Mouse (Mus musculus) forebrain, embryonic 10.5 days (tissue): Measurements from ENCODE around the gene Gm28374. TPM values are rescaled to one million over a fixed set of nuclear protein-coding genes. Genes with fewer than 3 reads are reported as not detected.

Experiments used
- DNase-seq: peaks from one replicate; pipeline ENCODE4 v3.0.0-alpha.2; 2017; ENCODE audit warnings: low spot score; ENCODE audit errors: extremely low spot score
- H3K27ac ChIP-seq: fragments of 300-500 bp; sonication (generic); 2 replicates; pipeline ENCODE4 v1.5.1; 2016; ENCODE audit warnings: mild to moderate bottlenecking
- H3K27me3 ChIP-seq: fragments of 300-500 bp; sonication (generic); 2 replicates; pipeline ENCODE4 v1.6.1; 2016; ENCODE audit warnings: mild to moderate bottlenecking; ENCODE audit not compliant: poor library complexity, severe bottlenecking
- H3K36me3 ChIP-seq: fragments of 300-500 bp; sonication (generic); replicated peaks from 2 replicates; pipeline ENCODE4 v1.6.1; 2016; ENCODE audit warnings: mild to moderate bottlenecking, moderate library complexity
- H3K4me1 ChIP-seq: fragments of 300-500 bp; sonication (generic); 2 replicates; pipeline ENCODE4 v1.6.1; 2016
- H3K4me3 ChIP-seq: fragments of 300-500 bp; sonication (generic); 2 replicates; pipeline ENCODE4 v1.5.1; 2016; ENCODE audit warnings: mild to moderate bottlenecking, moderate library complexity
- H3K9me3 ChIP-seq: fragments of 300-500 bp; sonication (generic); 2 replicates; pipeline ENCODE4 v1.6.1; 2016; ENCODE audit warnings: mild to moderate bottlenecking, moderate library complexity
- WGBS: fragments of 180-500 bp; shearing (Covaris S2); methylation state at CpG from one replicate; pipeline ENCODE4 v1.1.7; 2016; 5-methylcytosine and 5-hydroxymethylcytosine counted together
- polyA plus RNA-seq: library from polyadenylated mRNA; unstranded; fragments of >200 nt; fragmentation: Nextera tagmentation; extraction: Ambion mirVana; gene quantifications from 2 replicates; pipeline ENCODE4 v1.2.1, GENCODE M21; 2016

Gm28374 gene
- polyA plus RNA-seq, 1 experiment from 2014 or later = 3.1 TPM

DNA sequence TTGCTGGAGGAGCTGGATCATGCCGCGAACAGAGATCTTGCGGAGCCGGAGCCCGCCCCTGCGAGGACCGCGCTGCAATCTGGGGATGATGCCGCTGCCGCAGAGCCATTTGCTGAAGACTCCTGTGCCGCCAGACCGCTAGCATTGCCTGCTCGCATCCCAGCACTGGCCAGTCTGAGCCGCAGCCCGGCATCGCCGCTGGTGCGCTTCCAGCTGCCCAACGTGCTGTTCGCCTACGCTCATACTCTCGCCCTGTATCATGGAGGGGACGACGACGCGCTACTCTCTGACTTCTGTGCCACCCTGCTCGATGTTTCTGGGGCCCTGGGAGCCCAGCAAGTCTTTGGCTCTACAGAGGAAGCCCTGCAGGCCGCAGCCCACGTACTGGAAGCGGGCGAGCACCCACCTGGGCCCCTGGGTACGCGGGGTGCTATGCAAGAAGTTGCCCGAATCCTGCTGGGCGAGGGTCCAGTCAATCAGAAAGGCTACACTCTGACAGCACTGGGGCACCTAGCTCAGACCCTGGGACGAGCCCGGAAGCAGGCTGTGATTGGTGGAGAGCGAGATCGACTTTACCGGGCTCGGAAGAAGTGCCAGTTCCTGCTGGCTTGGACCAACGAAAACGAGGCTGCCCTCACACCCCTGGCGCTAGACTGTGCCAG lies 20.3 kb downstream of the Gm28374 start:
- 4% methylated on average over 44 of the region's 44 CpGs for WGBS
- H3K27me3 ChIP-seq = no peaks in the 10 kb centered on the region
- peaks cover 54% of the 10 kb centered on the region for H3K4me1 ChIP-seq
- peak; percentile 50 for DNase-seq
- peak overlapping the region; percentile 70 for H3K4me3 ChIP-seq
- peaks cover 37% of the 10 kb centered on the region for H3K36me3 ChIP-seq
- H3K9me3 ChIP-seq = no peaks in the 10 kb centered on the region
- H3K27ac ChIP-seq = peak overlapping the region; percentile 92

GRCm38 (mm10) chr19:6061021-6061533 lies 21.0 kb downstream of the Gm28374 start, which contains the start of gene Znhit2:
Znhit2 (plus strand) TSS chr19:6061192.
- Histone ChIP-seq H3K4me1 (peaks cover 54% of the 10 kb centered on the region), H3K27ac (peak within 1 kb of the TSS; percentile 92), H3K27me3 (no peaks in the 10 kb centered on the region), H3K36me3 (peaks cover 40% of the 10 kb centered on the region), H3K9me3 (no peaks in the 10 kb centered on the region), H3K4me3 (peak within 1 kb of the TSS; percentile 70)
- WGBS = under 1% methylated on average over 58 of the region's 58 CpGs
- peak; percentile 94 for DNase-seq

DNA sequence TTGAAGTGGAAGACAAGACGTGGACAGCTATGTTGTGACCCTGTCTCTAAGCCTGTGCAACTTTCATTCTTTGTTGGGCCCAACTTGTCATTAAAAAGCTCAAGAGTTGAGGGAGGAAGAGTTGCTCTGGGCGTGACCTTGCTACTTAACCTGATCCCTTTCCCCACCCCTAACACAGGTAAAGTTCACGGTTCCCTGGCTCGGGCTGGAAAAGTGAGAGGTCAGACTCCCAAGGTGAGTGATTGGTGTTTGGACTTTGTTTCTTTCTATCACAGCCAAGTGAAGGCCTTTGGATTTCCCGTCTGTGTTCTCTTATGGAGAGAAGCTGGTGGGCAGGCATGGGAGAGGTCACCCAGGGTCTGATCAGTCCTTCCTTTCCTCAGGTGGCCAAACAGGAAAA lies 23.1 kb downstream of the Gm28374 start:
- no peaks in the 10 kb centered on the region for H3K9me3 ChIP-seq
- H3K27me3 ChIP-seq = no peaks in the 10 kb centered on the region
- no peak for DNase-seq
- WGBS = 86% methylated on average over 5 of the region's 5 CpGs
- no peak overlapping the region for H3K27ac ChIP-seq
- H3K36me3 ChIP-seq = peaks cover 58% of the 10 kb centered on the region
- peaks cover 49% of the 10 kb centered on the region for H3K4me1 ChIP-seq
- peak overlapping the region; percentile 85 for H3K4me3 ChIP-seq

- Histone ChIP-seq H3K9me3 (no peaks in the 10 kb centered on the region), H3K4me1 (peaks cover 49% of the 10 kb centered on the region), H3K4me3 (peak overlapping the region; percentile 85), H3K27me3 (no peaks in the 10 kb centered on the region), H3K27ac (peak overlapping the region; percentile 98), H3K36me3 (peaks cover 58% of the 10 kb centered on the region)
- no peak for DNase-seq
- 41% methylated on average over 5 of the region's 5 CpGs for WGBS
Observed at GRCm38 (mm10) chr19:6058513-6058912, 23.5 kb downstream of the Gm28374 start.

DNA sequence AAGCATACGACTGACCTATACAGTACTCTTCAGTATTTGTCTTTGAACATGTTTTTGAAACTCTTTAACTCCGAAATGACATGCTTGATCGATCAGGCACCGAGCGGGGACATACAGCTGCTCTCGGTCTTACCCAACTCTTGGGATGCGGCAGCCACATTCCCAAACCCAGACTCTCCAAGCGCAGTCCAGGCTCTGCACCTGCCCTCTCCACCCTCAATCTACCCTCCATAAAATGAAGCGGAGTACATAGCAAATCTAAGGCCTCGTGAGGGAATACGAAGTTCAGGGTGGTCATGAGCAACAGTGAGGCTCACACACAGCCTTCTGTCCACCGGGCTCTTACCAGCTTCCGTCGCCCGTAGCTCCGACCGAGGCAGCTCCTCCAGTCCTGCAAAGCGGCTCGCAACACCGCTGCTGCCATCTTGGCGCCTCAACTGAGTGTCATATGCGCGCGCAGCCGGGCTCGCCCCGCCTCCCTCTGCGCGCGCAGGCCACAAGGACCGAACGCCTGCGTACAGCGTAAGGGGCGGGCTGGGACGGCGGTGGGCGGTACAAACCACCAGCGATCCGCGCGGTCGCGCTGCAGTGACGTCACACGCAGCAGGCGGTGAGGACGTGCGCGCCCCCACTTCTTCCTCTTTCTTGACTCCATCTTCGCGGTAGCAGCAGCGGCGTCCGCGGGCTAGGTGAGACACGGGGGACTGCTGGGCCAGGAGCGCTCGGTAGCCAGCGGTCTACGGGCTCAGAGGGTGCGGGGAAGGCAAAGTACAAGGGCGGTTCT lies 24.6 kb downstream of the Gm28374 start, which contains the start of the genes Mrpl49 and Fau:
TSS of gene Mrpl49 (minus strand) at position 473 of the 784 bp plus-strand sequence.
TSS of gene Fau (plus strand) at position 532 of the 784 bp plus-strand sequence.
- peaks cover 60% of the 10 kb centered on the region for H3K36me3 ChIP-seq
- H3K4me1 ChIP-seq = peaks cover 42% of the 10 kb centered on the region
- peak within 1 kb of the TSS; percentile 98 for H3K27ac ChIP-seq
- peak; percentile 98 for DNase-seq
- H3K4me3 ChIP-seq = peak within 1 kb of the TSS; percentile 85
- whole genome bisulfite sequencing = under 1% methylated on average over 60 of the region's 63 CpGs
- no peaks in the 10 kb centered on the region for H3K9me3 ChIP-seq
- no peaks in the 10 kb centered on the region for H3K27me3 ChIP-seq

GRCm38 (mm10) chr19:6056696-6057095 lies 25.4 kb downstream of the Gm28374 start:
- Histone ChIP-seq H3K27me3 (no peaks in the 10 kb centered on the region), H3K27ac (peak overlapping the region; percentile 98; the same call in 1 of the 2 replicates), H3K36me3 (peaks cover 68% of the 10 kb centered on the region)

GRCm38 (mm10) chr19:6054296-6054695 lies 27.8 kb downstream of the Gm28374 start:
- WGBS = 88% methylated on average over 5 of the region's 5 CpGs
- Histone ChIP-seq H3K36me3 (peaks cover 79% of the 10 kb centered on the region), H3K9me3 (no peaks in the 10 kb centered on the region), H3K4me1 (peaks cover 23% of the 10 kb centered on the region), H3K4me3 (no peak overlapping the region), H3K27me3 (no peaks in the 10 kb centered on the region), H3K27ac (no peak overlapping the region)
- DNase-seq = no peak

More at GRCm38 (mm10) chr19:6056696-6057095, 25.4 kb downstream of the Gm28374 start:
- peaks cover 34% of the 10 kb centered on the region for H3K4me1 ChIP-seq
- DNase-seq = no peak
- H3K9me3 ChIP-seq = no peaks in the 10 kb centered on the region
- WGBS = 68% methylated on average over 4 of the region's 4 CpGs
- peak overlapping the region; percentile 85 for H3K4me3 ChIP-seq

GRCm38 (mm10) chr19:6052516-6052915 lies 29.5 kb downstream of the Gm28374 start:
- Histone ChIP-seq H3K9me3 (no peaks in the 10 kb centered on the region), H3K4me1 (peaks cover 26% of the 10 kb centered on the region), H3K4me3 (peak overlapping the region; percentile 8; the same call in 1 of the 2 replicates), H3K36me3 (peaks cover 87% of the 10 kb centered on the region), H3K27me3 (no peaks in the 10 kb centered on the region), H3K27ac (no peak overlapping the region)
- WGBS = 86% methylated on average over 7 of the region's 7 CpGs
- no peak for DNase-seq

DNA sequence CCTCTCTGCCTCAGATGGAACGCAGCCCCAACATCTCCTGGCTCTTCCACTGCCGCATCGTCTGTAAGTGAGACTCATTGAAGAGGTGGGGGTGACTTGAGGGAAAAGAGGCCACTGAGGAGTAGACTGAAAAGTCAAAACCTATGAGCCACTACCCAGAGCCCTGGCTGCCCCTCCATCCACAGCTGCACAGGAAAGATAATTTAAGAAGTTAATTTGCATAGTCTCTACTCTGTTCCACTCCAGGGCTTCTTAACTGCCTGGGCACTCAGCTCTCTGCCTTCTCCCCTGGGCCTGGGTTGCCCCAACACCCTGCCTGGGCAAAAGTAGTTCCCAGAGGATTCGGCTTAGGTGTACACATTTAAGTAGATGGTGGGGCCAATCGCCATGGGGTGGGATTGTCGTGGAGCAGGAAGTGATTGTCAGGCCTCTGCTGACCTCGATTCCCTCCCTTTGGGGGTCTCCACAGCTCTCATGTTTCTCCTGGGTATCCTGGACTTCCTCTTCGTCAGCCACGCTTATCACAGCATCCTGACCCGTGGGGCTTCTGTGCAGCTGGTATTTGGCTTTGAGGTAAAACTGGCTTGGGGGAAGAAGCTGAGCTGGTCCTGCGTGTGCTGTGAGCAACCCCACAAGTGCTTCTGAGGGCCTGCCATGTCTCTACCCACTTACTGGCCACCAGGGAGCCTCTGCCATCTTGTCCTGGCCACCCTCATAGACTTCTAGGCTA lies 33.2 kb downstream of the Gm28374 start:
- 94% methylated on average over 11 of the region's 11 CpGs for WGBS
- no peaks in the 10 kb centered on the region for H3K27me3 ChIP-seq
- H3K9me3 ChIP-seq = no peaks in the 10 kb centered on the region
- peaks cover 29% of the 10 kb centered on the region for H3K4me1 ChIP-seq
- no peak overlapping the region for H3K27ac ChIP-seq
- DNase-seq = no peak
- peak overlapping the region; percentile 9; the same call in 1 of the 2 replicates for H3K4me3 ChIP-seq
- peaks cover 65% of the 10 kb centered on the region for H3K36me3 ChIP-seq

DNA sequence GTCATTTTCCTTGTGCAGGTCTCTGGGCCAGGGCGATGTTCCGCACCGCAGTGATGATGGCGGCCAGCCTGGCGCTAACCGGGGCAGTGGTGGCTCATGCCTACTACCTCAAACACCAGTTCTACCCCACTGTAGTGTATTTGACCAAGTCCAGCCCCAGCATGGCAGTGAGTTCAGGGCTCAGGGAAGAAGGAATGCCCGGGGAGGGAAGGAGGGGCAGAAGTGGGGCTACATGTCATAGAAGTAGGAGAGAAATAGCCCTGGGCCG lies 34.2 kb downstream of the Gm28374 start:
- DNase-seq = no peak
- peaks cover 29% of the 10 kb centered on the region for H3K4me1 ChIP-seq
- H3K36me3 ChIP-seq = peaks cover 57% of the 10 kb centered on the region
- no peaks in the 10 kb centered on the region for H3K9me3 ChIP-seq
- no peaks in the 10 kb centered on the region for H3K27me3 ChIP-seq
- WGBS = 89% methylated on average over 8 of the region's 8 CpGs
- peak overlapping the region; percentile 99 for H3K27ac ChIP-seq
- peak overlapping the region; percentile 97 for H3K4me3 ChIP-seq

GRCm38 (mm10) chr19:6047154-6047898 lies 34.7 kb downstream of the Gm28374 start:
- H3K27me3 ChIP-seq = no peaks in the 10 kb centered on the region
- no peak for DNase-seq
- no peaks in the 10 kb centered on the region for H3K9me3 ChIP-seq
- peaks cover 55% of the 10 kb centered on the region for H3K36me3 ChIP-seq
- peak overlapping the region; percentile 97 for H3K4me3 ChIP-seq
- peaks cover 29% of the 10 kb centered on the region for H3K4me1 ChIP-seq
- WGBS = 3% methylated on average over 40 of the region's 44 CpGs
- peak overlapping the region; percentile 99 for H3K27ac ChIP-seq
